Mouse (Mus musculus) myocyte (in vitro differentiated cells): Measurements from ENCODE around the gene Pgs1. TPM values are rescaled to one million over a fixed set of nuclear protein-coding genes. Genes with fewer than 3 reads are reported as not detected.

Source experiments
- H3K27me3 ChIP-seq: one replicate; pipeline ENCODE4 v1.6.1; 2011; ENCODE audit not compliant: control insufficient read depth, insufficient read depth, insufficient read length
- H3K36me3 ChIP-seq: one replicate; pipeline ENCODE4 v1.6.1; 2011; ENCODE audit not compliant: control insufficient read depth, insufficient read depth
- H3K4me2 ChIP-seq: one replicate; pipeline ENCODE4 v1.6.1; 2011; ENCODE audit warnings: low read depth, control low read depth
- H3K4me3 ChIP-seq: one replicate; pipeline ENCODE4 v1.5.1; 2011; ENCODE audit warnings: mild to moderate bottlenecking, control low read depth, moderate library complexity
- H3K79me2 ChIP-seq: one replicate; pipeline ENCODE4 v1.6.1; 2011; ENCODE audit not compliant: control insufficient read depth, insufficient read depth
- H3ac ChIP-seq: one replicate; pipeline ENCODE4 v1.6.1; 2011; ENCODE audit not compliant: control insufficient read depth, insufficient read length
- CEBPB ChIP-seq: IDR thresholded peaks from 2 replicates; pipeline ENCODE4 v1.6.1; 2011; ENCODE audit warnings: mild to moderate bottlenecking, moderate library complexity; ENCODE audit not compliant: poor library complexity, insufficient read depth, severe bottlenecking
- E2F4 ChIP-seq: IDR thresholded peaks from one replicate; pipeline ENCODE4 v1.6.1; 2011; ENCODE audit warnings: mild to moderate bottlenecking, control low read depth, moderate library complexity; ENCODE audit not compliant: insufficient read depth
- MAX ChIP-seq: IDR thresholded peaks from one replicate; pipeline ENCODE4 v1.6.1; 2011; ENCODE audit warnings: low read depth, mild to moderate bottlenecking, control low read depth
- MYOD1 ChIP-seq, 3 experiments: IDR thresholded peaks; one replicate each; pipeline ENCODE4 v1.6.1; 2011; ENCODE audit warnings: control low read depth in 2 of 3, low read depth in 2 of 3, mild to moderate bottlenecking in 2 of 3, moderate library complexity in 1 of 3; ENCODE audit not compliant: insufficient read length in 2 of 3, control insufficient read depth in 1 of 3
- MYOG ChIP-seq, 3 experiments: IDR thresholded peaks; one replicate each; pipeline ENCODE4 v1.6.1; 2011; ENCODE audit warnings: control low read depth in 2 of 3, low read depth in 2 of 3, mild to moderate bottlenecking in 2 of 3; ENCODE audit not compliant: insufficient read length in 2 of 3, control insufficient read depth in 1 of 3, insufficient read depth in 1 of 3
- POLR2A ChIP-seq: IDR thresholded peaks from one replicate; pipeline ENCODE4 v1.6.1; 2011; ENCODE audit warnings: low read depth, mild to moderate bottlenecking, control low read depth, moderate library complexity; ENCODE audit not compliant: insufficient read length
- POLR2AphosphoS2 ChIP-seq: IDR thresholded peaks from one replicate; pipeline ENCODE4 v1.6.1; 2011; ENCODE audit warnings: low read depth, control low read depth; ENCODE audit not compliant: insufficient read length
- REST ChIP-seq: IDR thresholded peaks from one replicate; pipeline ENCODE4 v1.6.1; 2011; ENCODE audit warnings: mild to moderate bottlenecking, control low read depth, moderate library complexity; ENCODE audit not compliant: insufficient read depth, insufficient read length
- SRF ChIP-seq: IDR thresholded peaks from one replicate; pipeline ENCODE4 v1.6.1; 2011; ENCODE audit warnings: low read depth; ENCODE audit not compliant: control insufficient read depth, insufficient read length
- TCF12 ChIP-seq: IDR thresholded peaks from one replicate; pipeline ENCODE4 v1.6.1; 2011; ENCODE audit warnings: mild to moderate bottlenecking, control low read depth; ENCODE audit not compliant: poor library complexity, insufficient read depth, severe bottlenecking
- TCF3 ChIP-seq: IDR thresholded peaks from one replicate; pipeline ENCODE4 v1.6.1; 2011; ENCODE audit warnings: low read depth, control low read depth; ENCODE audit not compliant: insufficient read length
- USF1 ChIP-seq: IDR thresholded peaks from one replicate; pipeline ENCODE4 v1.6.1; 2011; ENCODE audit warnings: low read depth, mild to moderate bottlenecking, control low read depth, moderate library complexity
- polyA plus RNA-seq: library from polyadenylated mRNA; unstranded; fragments of >200 nt; fragmentation: generic; extraction: Trizol; gene quantifications from one replicate; pipeline ENCODE4 v1.2.1, GENCODE M21; 2012; ENCODE audit warnings: missing spikeins

Gene Pgs1
- polyA plus RNA-seq, 1 experiment = 61.6 TPM

- Histone ChIP-seq H3K4me3 (no peak overlapping the region), H3ac (no peak overlapping the region), H3K79me2 (peaks cover 8% of the 10 kb centered on the region), H3K27me3 (no peaks in the 10 kb centered on the region), H3K4me2 (no peak overlapping the region), H3K36me3 (no peaks in the 10 kb centered on the region)
- TF ChIP-seq POLR2A (no peak), REST (no peak), MAX (no peak), SRF (no peak), MYOG (IDR thresholded peaks at IDR 0.05; ENCODE audit: control insufficient read depth in 1 of 3, insufficient read depth in 1 of 3, insufficient read length in 2 of 3, low read depth in 2 of 3) (no peak), CEBPB (no peak), USF1 (no peak), POLR2AphosphoS2 (no peak), TCF12 (no peak), TCF3 (no peak), E2F4 (no peak), MYOD1 (IDR thresholded peaks at IDR 0.05; ENCODE audit: control insufficient read depth in 1 of 3, insufficient read length in 2 of 3, low read depth in 2 of 3) (no peak)
Measured at GRCm38 (mm10) chr11:117972656-117973558, 13.2 kb upstream of the Pgs1 start.

GRCm38 (mm10) chr11:117973569-117973968 lies 12.5 kb upstream of the Pgs1 start:
- no peak for TF ChIP-seq USF1
- no peak for TF ChIP-seq MYOG (IDR thresholded peaks at IDR 0.05; ENCODE audit: control insufficient read depth in 1 of 3, insufficient read depth in 1 of 3, insufficient read length in 2 of 3, low read depth in 2 of 3)
- no peak for TF ChIP-seq REST
- no peak for TF ChIP-seq POLR2A
- no peak for TF ChIP-seq CEBPB
- no peak overlapping the region for H3K4me2 ChIP-seq
- no peak overlapping the region for H3ac ChIP-seq
- peaks cover 1% of the 10 kb centered on the region for H3K79me2 ChIP-seq
- H3K27me3 ChIP-seq = no peaks in the 10 kb centered on the region
- no peak overlapping the region for H3K4me3 ChIP-seq
- no peaks in the 10 kb centered on the region for H3K36me3 ChIP-seq

GRCm38 (mm10) chr11:117974327-117975125 lies 11.6 kb upstream of the Pgs1 start:
- TF ChIP-seq TCF12 (peak; percentile 49), MAX (no peak), POLR2AphosphoS2 (no peak), SRF (no peak), USF1 (no peak), E2F4 (no peak), TCF3 (peak; percentile 72), MYOG (IDR thresholded peaks at IDR 0.05; ENCODE audit: control insufficient read depth in 1 of 3, insufficient read depth in 1 of 3, insufficient read length in 2 of 3, low read depth in 2 of 3) (peak; percentile 13 to 94 (median 78)), MYOD1 (IDR thresholded peaks at IDR 0.05; ENCODE audit: control insufficient read depth in 1 of 3, insufficient read length in 2 of 3, low read depth in 2 of 3) (peak in 2 of 3 experiments; percentile 88 to 90), REST (no peak), CEBPB (no peak), POLR2A (no peak)
- Histone ChIP-seq H3K36me3 (no peaks in the 10 kb centered on the region), H3K4me2 (peak overlapping the region; percentile 71), H3K27me3 (no peaks in the 10 kb centered on the region), H3K79me2 (no peaks in the 10 kb centered on the region), H3ac (no peak overlapping the region), H3K4me3 (no peak overlapping the region)

GRCm38 (mm10) chr11:117975211-117975967 lies 10.7 kb upstream of the Pgs1 start:
- no peaks in the 10 kb centered on the region for H3K27me3 ChIP-seq
- no peak overlapping the region for H3ac ChIP-seq
- H3K36me3 ChIP-seq = no peaks in the 10 kb centered on the region
- no peak overlapping the region for H3K4me3 ChIP-seq
- H3K4me2 ChIP-seq = peak overlapping the region; percentile 71
- TF ChIP-seq TCF3 = no peak
- TF ChIP-seq TCF12 = peak; percentile 0
- H3K79me2 ChIP-seq = no peaks in the 10 kb centered on the region
